In the genomic region with DNA sequence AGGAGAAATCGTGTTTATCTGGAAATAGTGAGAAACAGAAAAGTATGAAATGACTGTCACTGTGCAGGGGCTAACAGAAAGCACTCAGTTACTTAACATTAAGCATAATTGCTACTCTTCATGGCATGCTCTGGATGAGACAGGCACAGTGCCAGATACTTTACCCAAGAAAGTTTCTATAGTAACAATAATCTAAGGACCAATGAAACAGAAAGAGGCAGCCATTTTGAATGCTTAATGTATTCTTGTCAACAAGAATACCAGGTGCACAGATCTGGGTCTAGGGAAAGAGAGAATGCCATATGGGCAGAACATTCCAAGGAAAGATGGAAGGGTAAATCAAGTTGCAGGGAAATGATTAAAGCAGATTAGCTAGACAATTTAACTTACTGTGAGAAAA, we compare ENCODE assay signal across 27 mouse cellular contexts.
"Had no signal": no experiment of that assay in that cellular context is flagged by ENCODE, and none has a peak within 500 bp of the region (broad histone marks: within the 10 kb centered on the region; RNA-seq: fewer than 3 reads in every experiment).

No protein-coding gene starts in this region.

- H3K36me3 ChIP-seq: heart, embryonic 10.5 days; heart, embryonic 12.5 days; hindbrain, embryonic 10.5 days; hindbrain, embryonic 12.5 days; intestine, embryonic 15.5 days; limb, embryonic 10.5 days; limb, embryonic 12.5 days; liver, embryonic 13.5 days had no signal

- H3K9me3 ChIP-seq: heart, embryonic 10.5 days; heart, embryonic 12.5 days; hindbrain, embryonic 10.5 days; hindbrain, embryonic 12.5 days; intestine, embryonic 15.5 days; limb, embryonic 10.5 days; limb, embryonic 12.5 days; liver, embryonic 13.5 days had no signal

- ATAC-seq: hindbrain, embryonic 16.5 days; inflammation-experienced regulatory T-cells, adult 6 months; intestine, embryonic 15.5 days; intestine, postnatal 0 days had no signal

- H3K27me3 ChIP-seq: heart, embryonic 12.5 days; hindbrain, embryonic 12.5 days; intestine, embryonic 15.5 days; limb, embryonic 12.5 days; liver, embryonic 13.5 days had no signal

- H3K9ac ChIP-seq: heart, embryonic 12.5 days; hindbrain, embryonic 12.5 days; hindbrain, embryonic 14.5 days; intestine, embryonic 15.5 days; limb, embryonic 12.5 days; liver, embryonic 13.5 days had no signal

- H3K4me3 ChIP-seq: gastrocnemius, adult 2 months; heart, embryonic 10.5 days; heart, embryonic 12.5 days; hindbrain, embryonic 10.5 days; hindbrain, embryonic 12.5 days; intestine, embryonic 15.5 days; layer of hippocampus, adult 2 months; left cerebral cortex, adult 2 months; limb, embryonic 10.5 days; limb, embryonic 12.5 days; liver, embryonic 13.5 days had no signal

- H3K4me1 ChIP-seq: heart, embryonic 10.5 days; heart, embryonic 12.5 days; hindbrain, embryonic 10.5 days; hindbrain, embryonic 12.5 days; intestine, embryonic 15.5 days; limb, embryonic 10.5 days; limb, embryonic 12.5 days; liver, embryonic 13.5 days had no signal

- DNase-seq: gastrocnemius, adult 2 months; gastrocnemius, postnatal 10 days; gastrocnemius, postnatal 25 days; heart, adult 18-20 months; heart, postnatal 10 days; heart, postnatal 4 days; kidney, adult 18-20 months; kidney, adult 8-10 months; kidney, postnatal 10 days; kidney, postnatal 25 days; kidney, postnatal 4 days; liver; liver, embryonic 13.5 days had no signal

- H3K4me2 ChIP-seq: heart, embryonic 12.5 days; hindbrain, embryonic 12.5 days; hindbrain, embryonic 14.5 days; intestine, embryonic 15.5 days; limb, embryonic 12.5 days; liver, embryonic 11.5 days; liver, embryonic 13.5 days had no signal

- H3K27ac ChIP-seq: gastrocnemius, adult 2 months; heart, embryonic 10.5 days; hindbrain, embryonic 10.5 days; hindbrain, embryonic 12.5 days; hindbrain, embryonic 14.5 days; intestine, embryonic 15.5 days; layer of hippocampus, adult 2 months; left cerebral cortex, adult 2 months; limb, embryonic 10.5 days; limb, embryonic 12.5 days; liver, embryonic 13.5 days had no signal
